Mouse (Mus musculus) kidney, adult 2 months (tissue): Measurements from ENCODE around the gene Mc1r. TPM values are rescaled to one million over a fixed set of nuclear protein-coding genes. Genes with fewer than 3 reads are reported as not detected.
"Not testable (repeated sequence)": the region's sequence is repeated elsewhere in the genome, so short reads cannot be mapped to it uniquely, and the experiment has no call there.

Source experiments
- DNase-seq: peaks from one replicate; pipeline ENCODE4 v3.0.0; 2021
- H3K27ac ChIP-seq: fragments of 200-500 bp; 2 replicates; pipeline ENCODE4 v1.5.1; 2012; ENCODE audit warnings: low read depth, low read length, control low read depth, inconsistent platforms; ENCODE audit not compliant: insufficient read depth
- H3K27me3 ChIP-seq: fragments of 200-500 bp; replicated peaks from 2 replicates; pipeline ENCODE4 v1.6.1; 2012; ENCODE audit warnings: mild to moderate bottlenecking, moderate library complexity, low read length, inconsistent platforms; ENCODE audit not compliant: control insufficient read depth, insufficient read depth
- H3K36me3 ChIP-seq: fragments of 200-500 bp; 2 replicates; pipeline ENCODE4 v1.6.1; 2012; ENCODE audit warnings: mild to moderate bottlenecking, moderate library complexity, low read length, inconsistent platforms; ENCODE audit not compliant: control insufficient read depth, insufficient read depth
- H3K4me1 ChIP-seq: fragments of 200-500 bp; 2 replicates; pipeline ENCODE4 v1.6.1; 2011; ENCODE audit warnings: low read length; ENCODE audit not compliant: control insufficient read depth, insufficient read depth
- H3K4me3 ChIP-seq: fragments of 200-500 bp; 2 replicates; pipeline ENCODE4 v1.5.1; 2011; ENCODE audit warnings: mild to moderate bottlenecking, low read depth, low read length, control low read depth; ENCODE audit not compliant: insufficient read depth
- CTCF ChIP-seq: fragments of 200-500 bp; conservative IDR thresholded peaks from 2 replicates; pipeline ENCODE4 v1.5.1; 2011; ENCODE audit warnings: low read depth, mild to moderate bottlenecking, control low read depth, low read length, moderate library complexity, mixed read lengths; ENCODE audit not compliant: insufficient read depth, insufficient read length
- POLR2A ChIP-seq: fragments of 200-500 bp; IDR thresholded peaks from one replicate; pipeline ENCODE4 v1.6.1; 2011; ENCODE audit warnings: low read depth, low read length, control low read depth
- WGBS: fragments of 180-500 bp; shearing (Covaris S2); methylation state at CpG from one replicate; pipeline ENCODE4 v1.1.7; 2018; 5-methylcytosine and 5-hydroxymethylcytosine counted together
- polyA plus RNA-seq: library from polyadenylated mRNA; depleted of rRNA; stranded (reverse); fragments of >200 nt; gene quantifications from 2 replicates; pipeline ENCODE4 v1.2.3, GENCODE M21; 2012; rRNA removed

Mc1r gene
- polyA plus RNA-seq, 1 experiment: not detected

DNA sequence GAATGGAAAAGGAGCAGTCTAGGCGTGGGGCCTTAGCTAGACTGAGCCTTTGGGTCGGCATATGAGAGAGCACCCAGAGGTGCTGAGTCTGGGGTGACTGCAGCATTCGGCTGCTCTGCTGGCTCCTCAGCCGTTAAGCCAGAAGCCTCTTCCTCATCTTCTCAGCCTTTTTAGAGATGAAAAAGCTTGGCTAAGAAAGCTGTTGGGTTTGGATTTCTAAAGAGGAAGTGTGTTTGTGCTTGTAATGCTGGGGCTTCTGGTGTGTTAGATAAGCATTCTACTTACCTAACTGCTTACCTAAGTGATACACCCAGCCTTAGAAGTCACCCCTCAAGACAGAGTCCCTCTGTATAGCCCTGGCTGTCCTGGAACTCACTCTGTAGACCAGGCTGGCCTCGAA lies 43.9 kb downstream of the Mc1r start:
- TF ChIP-seq POLR2A (no peak), CTCF (no peak)

DNA sequence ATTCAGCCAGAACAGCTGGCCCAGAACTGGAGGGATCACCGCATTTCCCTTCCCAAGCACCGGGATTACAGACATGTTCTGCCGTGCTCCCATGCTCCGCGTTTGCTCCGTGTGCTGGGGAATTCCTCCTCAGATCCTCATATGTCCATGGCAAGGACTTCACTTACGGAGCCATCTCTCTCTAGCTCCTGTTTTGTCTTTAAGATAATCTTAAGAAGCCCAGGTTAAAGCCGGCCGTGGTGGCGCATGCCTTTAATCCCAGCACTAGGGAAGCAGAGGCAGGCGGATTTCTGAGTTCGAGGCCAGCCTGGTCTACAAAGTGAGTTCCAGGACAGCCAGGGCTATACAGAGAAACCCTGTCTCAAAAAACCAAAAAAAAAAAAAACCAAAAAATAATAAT lies 44.8 kb downstream of the Mc1r start:
- not testable (repeated sequence) for H3K4me1 ChIP-seq, H3K27me3 ChIP-seq, DNase-seq, H3K27ac ChIP-seq, H3K36me3 ChIP-seq, H3K4me3 ChIP-seq
- 93% methylated on average over 12 of the region's 12 CpGs for WGBS

More for the DNA sequence above, 43.9 kb downstream of the Mc1r start:
- H3K27ac ChIP-seq: no peak overlapping the region
- H3K4me3 ChIP-seq: no peak overlapping the region
- peaks cover 3% of the 10 kb centered on the region; the same call in 1 of the 2 replicates for H3K4me1 ChIP-seq
- peaks cover 5% of the 10 kb centered on the region for H3K36me3 ChIP-seq
- H3K27me3 ChIP-seq: no peaks in the 10 kb centered on the region
- no peak for DNase-seq
- 93% methylated on average over 5 of the region's 5 CpGs for WGBS

DNA sequence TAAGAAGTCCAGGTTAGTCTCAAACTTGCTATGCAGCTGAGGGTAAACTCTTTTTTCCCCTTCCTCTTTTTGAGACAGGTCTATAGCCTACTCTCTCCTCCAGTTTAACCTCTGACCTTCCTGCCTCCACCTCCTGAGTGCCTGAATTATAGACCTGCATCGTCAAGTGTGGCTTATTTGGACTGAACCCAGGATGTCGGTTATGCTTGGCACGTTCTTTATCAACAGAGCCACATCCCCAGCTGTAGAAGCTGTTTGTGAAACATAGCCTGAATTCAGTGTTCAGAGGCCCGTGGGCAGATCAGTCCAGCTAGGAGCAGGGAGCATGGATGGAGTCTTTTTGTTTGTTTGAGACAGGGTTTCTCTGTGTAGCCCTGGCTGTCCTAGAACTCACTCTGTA lies 45.2 kb downstream of the Mc1r start:
- H3K4me1 ChIP-seq: no peaks in the 10 kb centered on the region
- WGBS: 45% methylated on average over 4 of the region's 4 CpGs
- peaks cover 5% of the 10 kb centered on the region for H3K36me3 ChIP-seq
- no peak overlapping the region for H3K27ac ChIP-seq
- no peak for DNase-seq
- no peaks in the 10 kb centered on the region for H3K27me3 ChIP-seq
- H3K4me3 ChIP-seq: no peak overlapping the region
- TF ChIP-seq POLR2A (no peak), CTCF (no peak)

DNA sequence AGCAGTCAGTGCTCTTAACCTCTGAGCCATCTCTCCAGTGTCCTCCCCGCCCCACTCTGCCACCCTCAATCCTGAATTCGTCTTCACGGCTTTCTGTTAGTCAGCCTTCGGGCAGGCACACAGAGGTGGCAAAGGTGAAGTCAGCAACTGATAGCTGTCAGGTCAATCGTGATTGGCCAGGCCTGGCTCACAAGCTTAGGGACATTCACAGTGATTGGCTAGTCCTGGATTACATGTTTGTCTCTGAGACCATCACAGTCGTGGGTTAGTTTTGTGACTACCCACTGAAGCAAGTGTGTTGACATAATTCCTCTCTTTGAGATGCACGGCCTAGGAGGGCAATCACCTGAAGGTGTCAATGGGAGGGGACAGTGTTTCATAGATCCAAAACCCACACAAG lies 46.4 kb downstream of the Mc1r start:
- WGBS: 77% methylated on average over 7 of the region's 7 CpGs
- no peak for TF ChIP-seq CTCF
- TF ChIP-seq POLR2A: no peak
- Histone ChIP-seq H3K4me3 (no peak overlapping the region), H3K27me3 (no peaks in the 10 kb centered on the region), H3K36me3 (peaks cover 5% of the 10 kb centered on the region), H3K4me1 (no peaks in the 10 kb centered on the region), H3K27ac (no peak overlapping the region)
- no peak for DNase-seq

DNA sequence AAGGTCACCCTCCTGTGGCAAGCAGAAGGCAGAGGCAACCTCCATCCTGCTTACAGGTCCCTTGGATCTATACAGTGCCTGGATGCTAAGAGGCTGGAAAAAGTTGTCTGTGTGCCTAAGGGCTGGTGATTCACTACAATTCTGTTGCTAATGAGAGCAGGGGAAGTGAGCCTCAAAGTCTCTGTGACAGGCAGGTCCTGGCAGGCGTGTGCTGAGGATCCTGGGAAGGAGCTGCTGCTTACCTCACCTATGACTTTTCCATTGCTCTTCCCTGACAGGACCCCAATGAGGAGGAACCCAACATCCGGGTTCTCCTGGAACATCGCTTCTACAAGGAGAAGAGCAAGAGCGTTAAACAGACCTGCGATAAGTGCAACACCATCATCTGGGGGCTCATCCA lies 47.0 kb downstream of the Mc1r start:
- TF ChIP-seq CTCF: no peak
- no peak for TF ChIP-seq POLR2A
- Histone ChIP-seq H3K36me3 (peaks cover 5% of the 10 kb centered on the region), H3K4me1 (no peaks in the 10 kb centered on the region), H3K27me3 (no peaks in the 10 kb centered on the region), H3K4me3 (no peak overlapping the region), H3K27ac (no peak overlapping the region)
- WGBS: 90% methylated on average over 5 of the region's 5 CpGs
- DNase-seq: no peak

DNA sequence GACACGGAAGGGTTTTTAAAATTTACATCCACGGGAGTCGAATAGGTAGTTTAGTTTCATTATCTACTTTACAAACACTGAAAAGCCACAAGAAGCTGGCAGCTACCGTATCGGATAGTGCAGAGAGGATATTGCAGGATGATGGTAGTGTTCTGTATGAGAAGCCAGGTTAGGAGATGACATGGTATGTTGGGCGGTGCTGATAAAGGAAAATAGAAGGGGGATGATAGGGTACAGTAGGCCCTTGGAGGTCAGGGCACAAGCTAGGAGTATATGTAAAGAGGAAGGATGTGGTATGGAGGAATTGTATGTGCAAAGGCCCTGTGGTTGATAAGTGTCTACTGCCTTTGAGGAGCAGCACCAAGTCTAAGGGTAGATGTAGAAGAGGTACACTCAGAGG lies 47.7 kb downstream of the Mc1r start:
- Histone ChIP-seq H3K27ac (no peak overlapping the region), H3K4me3 (no peak overlapping the region), H3K36me3 (peaks cover 5% of the 10 kb centered on the region), H3K27me3 (no peaks in the 10 kb centered on the region), H3K4me1 (no peaks in the 10 kb centered on the region)
- TF ChIP-seq POLR2A: no peak
- no peak for TF ChIP-seq CTCF
- DNase-seq: no peak
- WGBS: 94% methylated on average over 6 of the region's 6 CpGs

Other genes with a start within 250 kb of the Mc1r start
- 10.8 and 11.2 TPM in 2 replicates for gene Sult5a1, start 248.8 kb upstream of the Mc1r start, polyA plus RNA-seq
- gene Dpep1, start 220.9 kb upstream of the Mc1r start, polyA plus RNA-seq: 360 and 388 TPM in 2 replicates
- 99.6 and 112 TPM in 2 replicates for gene Chmp1a, start 194.3 kb upstream of the Mc1r start, polyA plus RNA-seq
- 3.5 and 4.6 TPM in 2 replicates for gene Spata33, start 194.3 kb upstream of the Mc1r start, polyA plus RNA-seq
- gene Cdk10, start 182.3 kb upstream of the Mc1r start, polyA plus RNA-seq: 53.3 and 53.7 TPM in 2 replicates
- 14.9 and 16.7 TPM in 2 replicates for gene Spata2l, start 170.9 kb upstream of the Mc1r start, polyA plus RNA-seq
- 22.4 and 29.9 TPM in 2 replicates for gene Zfp276, start 152.9 kb upstream of the Mc1r start, polyA plus RNA-seq
- 42.7 and 79.9 TPM in 2 replicates for gene Vps9d1, start 152.8 kb upstream of the Mc1r start, polyA plus RNA-seq
- 15.9 and 19.2 TPM in 2 replicates for gene Fanca, start 88.5 kb upstream of the Mc1r start, polyA plus RNA-seq
- 6.0 and 7.2 TPM in 2 replicates for gene Spire2, start 74.4 kb upstream of the Mc1r start, polyA plus RNA-seq
- 164 and 166 TPM in 2 replicates for gene Tcf25, start 33.4 kb upstream of the Mc1r start, polyA plus RNA-seq
- gene Tubb3, start 4.3 kb downstream of the Mc1r start, polyA plus RNA-seq: 3.9 and 12.0 TPM in 2 replicates
- 87.1 and 97.6 TPM in 2 replicates for gene Def8, start 16.4 kb downstream of the Mc1r start, polyA plus RNA-seq
- gene Afg3l1, start 70.8 kb downstream of the Mc1r start, polyA plus RNA-seq: 36.5 and 38.7 TPM in 2 replicates
- gene Dbndd1, start 108.4 kb downstream of the Mc1r start, polyA plus RNA-seq: 0.05 and 0.19 TPM in 2 replicates
- gene Gas8, start 111.7 kb downstream of the Mc1r start, polyA plus RNA-seq: 8.4 and 9.3 TPM in 2 replicates
- 3.4 and 4.6 TPM in 2 replicates for gene Rhou, start 246.8 kb downstream of the Mc1r start, polyA plus RNA-seq